Mouse (Mus musculus): ENCODE measurements around the gene Polr1b.

Polr1b gene

DNA sequence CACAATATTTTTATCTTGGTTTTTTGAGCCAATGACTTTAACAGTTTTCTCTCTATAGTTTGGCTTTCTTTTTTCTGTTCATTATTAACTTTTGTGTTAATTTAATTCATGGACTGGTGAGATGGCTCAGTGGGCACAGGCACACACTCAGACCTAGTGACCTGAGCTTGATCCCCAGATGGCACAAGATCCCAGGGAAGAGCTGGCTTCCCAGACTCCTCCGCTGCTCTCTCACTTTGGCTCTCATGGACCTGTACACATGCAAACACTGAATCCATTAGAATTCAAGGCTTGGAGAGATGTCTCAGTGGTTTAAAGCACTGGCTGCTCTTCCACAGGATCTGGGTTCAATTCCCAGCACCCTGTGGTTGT is 15.6 kb downstream of the Polr1b start:
- no peak for DNase-seq (ENCODE audit: extremely low read depth, low read depth, low spot score)

DNA sequence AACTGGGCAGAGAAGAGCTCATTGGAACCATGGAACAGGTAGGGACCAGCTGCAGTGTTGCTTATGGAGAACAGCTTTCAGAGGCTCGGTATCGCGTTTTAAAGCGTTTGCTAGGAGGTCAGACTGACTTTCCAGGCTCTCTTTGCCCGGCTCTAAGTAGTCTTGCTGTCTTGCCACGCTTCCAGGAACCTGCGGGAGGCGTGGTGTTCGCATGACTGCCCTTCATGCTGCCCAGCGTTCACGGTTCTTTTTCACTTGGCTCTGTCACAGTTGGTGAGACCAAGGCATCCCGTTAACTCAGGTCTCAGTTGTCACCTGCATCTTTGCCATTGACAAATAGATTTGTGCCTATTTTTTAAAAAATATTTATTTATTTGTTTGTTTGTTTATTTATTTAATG is 17.3 kb downstream of the Polr1b start:
- no peak for DNase-seq (ENCODE audit: extremely low read depth, low read depth, low spot score)

DNA sequence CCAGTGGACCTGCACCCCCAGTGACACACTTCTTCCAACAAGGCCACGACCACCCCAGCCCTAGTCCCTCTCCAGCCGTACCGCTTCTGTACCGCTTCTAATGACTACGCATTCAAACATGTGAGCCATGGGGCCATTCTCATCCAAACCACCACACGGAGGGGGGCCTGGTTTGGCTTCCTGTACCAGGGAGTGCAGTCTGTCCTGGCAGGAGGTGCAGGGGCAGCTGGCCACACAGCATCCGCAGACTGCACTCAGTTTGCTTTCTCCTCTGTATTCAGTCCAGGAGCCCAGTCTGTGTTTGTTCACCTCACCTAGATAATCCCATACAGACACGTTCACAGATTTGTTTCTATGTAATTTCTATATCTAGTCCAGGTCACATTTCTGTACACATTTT is 21.2 kb downstream of the Polr1b start:
- DNase-seq (ENCODE audit: extremely low read depth, low read depth, low spot score), result no peak

DNA sequence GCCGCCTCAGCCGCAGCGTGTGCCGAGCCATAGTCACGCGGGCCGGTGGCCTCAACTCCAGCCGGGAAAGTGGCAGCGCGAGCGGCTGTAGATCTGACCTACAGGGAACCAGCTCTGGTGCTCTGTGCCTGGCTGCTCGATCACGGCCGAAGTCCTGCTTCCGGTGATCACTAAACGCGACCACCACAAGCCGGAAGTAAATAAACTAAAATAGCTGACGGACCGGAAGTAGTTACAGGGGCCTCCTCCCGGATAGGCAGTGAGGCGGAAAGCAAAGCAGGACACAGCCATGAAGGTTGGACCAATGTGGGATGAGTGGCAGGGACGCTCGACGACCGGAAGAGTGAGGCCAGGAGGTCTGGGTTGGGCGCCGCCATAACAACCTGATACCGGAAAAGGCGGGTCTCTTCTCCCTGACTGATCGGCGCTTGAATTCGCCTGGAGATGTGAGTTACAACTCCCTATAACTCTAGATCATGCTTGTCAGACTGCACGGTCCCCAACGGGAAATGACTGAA is 28.7 kb downstream of the Polr1b start, which contains the start of gene Chchd5:
Gene Chchd5, plus strand, starts transcription at position 289 of the 518 bp plus-strand sequence.
- peak; percentile 70 for DNase-seq (ENCODE audit: extremely low read depth, low read depth, low spot score)

DNA sequence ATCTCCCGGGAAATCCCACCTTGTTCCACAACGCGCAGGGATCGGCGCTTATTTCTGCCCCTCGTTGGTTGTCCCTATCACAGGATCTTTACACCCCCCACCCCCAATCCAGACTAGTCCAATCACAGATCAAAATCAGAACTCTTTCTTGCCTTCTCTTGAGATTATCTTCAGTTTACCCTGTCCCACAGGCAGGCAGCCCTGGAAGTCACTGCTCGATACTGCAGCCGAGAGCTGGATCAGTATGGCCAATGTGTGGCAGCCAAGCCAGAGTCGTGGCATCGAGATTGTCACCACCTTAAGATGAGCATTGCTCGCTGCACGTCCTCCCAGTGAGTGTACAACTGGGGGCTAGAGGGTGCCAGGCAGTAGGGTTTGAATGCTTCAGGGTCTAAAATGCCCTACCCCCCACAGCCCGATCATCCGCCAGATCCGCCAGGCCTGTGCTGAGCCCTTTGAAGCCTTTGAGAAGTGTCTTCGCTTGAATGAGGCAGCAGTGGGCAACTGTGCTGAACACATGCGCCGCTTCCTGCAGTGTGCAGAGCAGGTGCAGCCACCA is 29.3 kb downstream of the Polr1b start:
- no peak for DNase-seq (ENCODE audit: extremely low read depth, low read depth, low spot score)

DNA sequence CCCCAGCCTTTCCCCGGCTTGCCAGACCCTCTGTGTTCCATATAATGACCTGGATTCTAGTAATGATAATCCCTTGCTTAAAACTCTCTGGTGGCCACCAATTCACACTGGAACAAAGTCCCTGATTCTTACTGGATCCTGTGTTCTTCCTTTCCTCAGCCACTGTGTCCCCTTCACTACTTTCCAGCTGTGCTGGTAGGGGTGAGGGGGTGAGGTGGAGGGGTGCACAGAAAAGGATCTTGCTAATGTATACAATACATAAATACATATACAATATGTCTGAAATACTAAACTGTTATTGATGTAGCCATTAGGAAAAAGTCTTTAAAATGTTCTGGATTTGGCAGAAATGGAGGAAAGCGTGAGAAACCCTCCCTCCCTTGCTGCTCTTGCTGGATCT is 30.0 kb downstream of the Polr1b start:
- no peak for DNase-seq (ENCODE audit: extremely low read depth, low read depth, low spot score)

DNA sequence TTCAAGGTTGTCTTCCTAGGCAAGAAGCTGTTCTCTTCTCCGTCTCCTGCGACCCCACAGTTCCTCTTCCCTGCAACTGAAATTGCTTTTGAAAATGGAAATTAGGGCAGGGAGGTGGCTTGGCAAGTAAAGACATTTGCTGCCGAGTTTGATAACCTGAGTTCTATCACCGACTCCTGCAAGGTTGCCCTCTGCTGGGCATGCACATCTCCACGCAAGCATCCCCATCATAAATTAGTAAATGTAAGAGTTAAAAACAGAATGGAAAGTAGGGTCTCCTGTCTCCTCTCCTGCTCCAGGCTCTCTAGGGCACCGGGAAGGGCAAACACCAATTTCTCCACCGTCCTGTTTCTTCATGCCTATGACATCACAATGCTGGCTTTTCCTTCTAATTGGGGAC is 31.4 kb downstream of the Polr1b start:
- no peak for DNase-seq (ENCODE audit: extremely low read depth, low read depth, low spot score)

DNA sequence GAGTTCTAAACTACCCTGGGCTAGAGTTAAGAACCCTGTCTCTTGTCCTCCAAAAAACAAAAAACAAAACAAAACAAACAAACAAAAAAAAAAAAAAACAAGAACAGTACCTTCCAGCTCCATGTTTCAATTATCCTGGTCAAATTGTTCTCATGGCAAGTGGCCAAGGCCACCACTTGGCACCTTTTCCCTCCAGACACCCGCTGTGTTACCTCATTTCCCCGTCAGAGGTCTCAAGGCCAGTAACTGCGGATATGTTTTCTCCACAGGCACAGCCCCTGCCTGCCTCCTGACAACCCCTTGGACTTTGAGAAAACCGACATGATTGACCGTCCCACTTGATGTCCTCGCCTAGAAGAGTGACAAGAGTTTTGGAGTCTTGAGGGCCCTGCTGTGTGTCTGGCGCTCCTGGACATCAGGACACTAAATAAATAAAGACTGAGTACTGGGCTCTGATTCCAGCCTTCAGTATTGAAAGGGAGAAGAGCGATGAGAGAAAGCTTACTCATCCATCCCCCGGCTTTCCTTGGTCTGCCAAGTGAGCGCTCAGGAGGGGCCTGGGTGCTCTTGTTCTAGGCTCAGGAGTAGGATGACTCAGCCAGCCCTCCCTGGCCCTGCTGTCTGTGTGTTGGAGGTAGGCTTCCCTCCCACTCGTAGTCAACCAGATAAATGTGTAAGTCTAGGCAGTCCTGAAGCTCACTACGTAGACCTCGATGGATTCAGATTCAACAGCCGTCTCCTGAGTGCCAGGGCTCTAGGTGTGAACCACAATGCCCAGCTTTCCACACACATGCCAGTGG is 32.4 kb downstream of the Polr1b start:
- no peak for DNase-seq (ENCODE audit: extremely low read depth, low read depth, low spot score)

DNA sequence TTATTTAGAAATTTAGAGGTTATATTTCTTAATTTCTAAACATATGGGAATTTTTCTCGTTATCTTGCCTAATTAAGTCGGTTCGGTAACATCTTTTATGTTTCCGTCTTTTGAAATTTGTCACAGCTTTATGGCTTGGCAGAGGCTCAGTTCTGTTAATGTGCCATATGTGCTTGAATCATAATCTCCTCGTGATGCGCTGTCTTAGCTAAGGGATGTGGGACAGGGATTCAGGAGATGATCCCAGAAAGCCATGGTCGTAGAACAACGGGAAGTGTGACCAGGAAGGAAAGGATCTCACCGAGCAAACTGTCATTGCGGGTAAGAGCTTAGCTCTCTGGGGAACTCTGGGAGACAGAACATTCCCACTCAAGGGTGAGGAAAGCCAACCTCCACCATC is 39.1 kb downstream of the Polr1b start:
- no peak for DNase-seq (ENCODE audit: extremely low read depth, low read depth, low spot score)

DNA sequence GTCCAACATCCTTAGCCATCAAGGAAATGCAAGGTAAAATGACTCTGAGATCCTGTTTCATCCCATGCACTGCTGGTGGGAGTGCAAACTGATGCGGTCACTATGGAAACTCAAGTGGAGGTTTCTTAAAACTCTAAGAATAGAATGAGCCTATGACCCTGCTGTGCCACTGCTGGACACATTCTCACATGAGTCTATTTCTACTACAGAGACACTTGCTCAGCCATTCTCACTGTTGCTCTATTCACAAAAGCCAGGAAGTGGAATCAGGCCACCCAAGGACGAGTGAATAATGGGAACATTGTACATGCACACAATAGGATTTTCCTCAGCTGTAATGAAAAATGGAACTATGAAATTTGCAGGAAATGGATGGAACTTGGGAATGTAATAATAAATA is 48.0 kb downstream of the Polr1b start:
- DNase-seq (ENCODE audit: extremely low read depth, low read depth, low spot score), result no peak

DNA sequence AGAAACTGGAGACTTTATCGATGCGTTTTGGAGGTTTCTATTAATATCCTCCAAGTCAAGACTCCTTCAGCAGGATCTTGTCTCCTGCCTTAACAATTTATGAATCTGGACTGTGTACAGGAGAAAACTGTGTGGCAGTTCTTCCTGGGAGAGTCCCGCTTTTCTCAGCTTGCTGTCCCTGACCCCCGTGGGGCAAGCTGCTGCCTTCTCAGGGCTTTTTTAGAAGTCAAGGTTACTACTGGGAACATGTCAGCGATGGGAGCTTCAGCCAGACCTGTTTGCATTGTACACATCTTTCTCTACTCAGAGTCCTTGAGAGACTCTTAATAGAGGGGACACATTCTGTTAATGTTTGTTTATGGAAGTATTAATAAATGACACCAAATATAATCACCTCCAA is 49.6 kb downstream of the Polr1b start:
- no peak for DNase-seq (ENCODE audit: extremely low read depth, low read depth, low spot score)

DNA sequence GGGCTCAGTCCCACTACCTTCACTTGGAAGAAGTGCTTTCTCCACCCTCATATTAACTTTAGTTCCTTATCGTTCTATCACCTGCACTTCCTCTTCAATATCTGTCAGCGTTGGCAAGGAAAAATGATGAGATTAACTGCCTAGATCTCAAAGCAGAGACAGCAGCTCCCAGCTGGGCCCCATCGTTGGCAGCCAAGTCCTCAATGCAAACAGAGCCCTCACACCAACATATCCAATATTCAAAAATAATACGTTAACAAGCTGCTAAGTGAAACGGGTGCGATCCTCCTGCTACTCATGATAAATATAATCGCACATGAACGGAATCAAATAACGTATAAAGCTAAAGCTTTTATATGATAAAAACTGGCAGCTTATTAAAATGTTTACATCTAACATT is 50.3 kb downstream of the Polr1b start:
- DNase-seq (ENCODE audit: extremely low read depth, low read depth, low spot score), result no peak

DNA sequence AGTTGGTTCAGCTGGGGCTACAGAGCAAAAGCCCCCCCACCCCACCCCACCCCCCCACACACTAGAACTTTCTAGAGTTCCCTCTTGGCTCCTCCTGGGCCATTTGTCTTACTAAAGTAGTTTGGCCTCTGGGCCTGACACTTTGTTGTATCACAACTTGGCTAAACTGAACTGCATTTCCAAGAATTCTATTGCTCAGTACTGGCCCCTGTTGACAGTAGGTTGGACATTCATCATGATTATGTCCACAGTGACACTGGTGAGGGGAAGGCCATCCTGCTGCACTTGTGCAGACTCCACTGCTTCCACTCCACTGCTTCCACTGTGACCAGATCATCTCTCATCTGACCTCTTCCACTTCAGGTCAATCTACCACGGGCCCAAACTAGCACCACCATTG is 52.0 kb downstream of the Polr1b start:
- no peak for DNase-seq (ENCODE audit: extremely low read depth, low read depth, low spot score)

DNA sequence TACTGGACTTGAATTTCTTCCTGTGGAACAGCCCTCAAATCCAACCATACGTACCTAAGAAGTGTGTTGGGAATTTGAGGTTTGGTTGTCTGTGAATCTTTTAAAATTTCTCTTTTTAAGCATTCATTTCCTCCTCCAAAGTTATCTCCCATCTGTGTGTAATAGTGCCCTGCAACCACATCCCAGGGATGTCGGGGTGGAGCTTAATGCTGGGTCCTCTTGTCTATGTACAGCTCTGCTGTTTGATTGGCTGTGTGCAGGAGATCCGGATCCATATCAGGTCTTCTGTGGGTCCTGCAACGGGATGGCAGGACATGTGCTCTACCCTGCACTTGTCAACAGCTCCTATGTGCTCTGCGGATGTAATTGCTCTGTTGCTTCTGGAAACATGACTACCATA is 64.0 kb downstream of the Polr1b start:
- DNase-seq (ENCODE audit: extremely low read depth, low read depth, low spot score), result no peak

DNA sequence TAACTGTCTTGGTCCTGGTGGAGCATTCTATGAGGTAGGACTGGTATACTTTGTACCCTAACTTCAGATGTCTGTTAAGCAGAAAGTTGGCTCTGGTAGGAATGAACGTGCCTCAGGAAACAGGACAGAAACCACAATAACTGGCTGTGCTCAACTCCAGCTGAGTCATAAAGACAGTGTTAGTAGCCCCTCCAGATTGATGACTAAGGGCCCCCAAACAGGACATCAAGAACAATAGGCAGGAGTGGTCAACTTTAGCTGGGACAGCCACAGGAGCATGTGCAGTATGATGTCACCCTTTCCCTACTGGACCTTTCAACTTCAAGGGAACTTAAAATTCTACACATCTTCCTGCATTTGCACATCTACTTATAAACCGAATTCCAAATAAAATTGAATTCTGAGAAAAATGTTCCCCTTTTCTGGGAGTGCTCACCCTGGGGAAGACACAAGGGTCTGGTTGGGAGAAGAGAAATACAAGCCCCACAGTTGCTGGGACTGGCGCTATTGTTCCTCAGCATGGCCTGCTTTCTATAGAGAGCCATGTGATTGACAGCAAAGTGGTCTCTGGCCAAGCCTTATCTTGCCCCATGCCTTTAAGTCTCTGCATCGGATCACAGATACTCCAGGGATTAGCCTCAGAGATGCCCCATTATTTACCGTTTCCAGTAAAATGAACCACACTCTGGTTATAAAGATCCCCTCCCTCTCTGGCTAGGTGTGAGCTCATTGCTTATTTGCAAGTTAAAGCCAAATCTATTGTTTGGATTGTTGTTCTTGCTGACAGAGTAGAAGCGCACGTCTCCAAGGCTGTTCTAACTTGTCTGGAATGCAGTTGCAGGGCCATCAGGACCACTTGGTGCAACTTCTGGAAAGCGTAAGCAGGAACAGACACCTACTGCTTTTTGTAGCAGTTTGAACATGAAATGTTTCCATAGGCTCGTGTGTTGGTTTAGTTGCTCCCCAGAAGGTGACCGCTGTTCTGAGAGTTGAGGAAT is 66.0 kb downstream of the Polr1b start:
- DNase-seq (ENCODE audit: extremely low read depth, low read depth, low spot score), result no peak

DNA sequence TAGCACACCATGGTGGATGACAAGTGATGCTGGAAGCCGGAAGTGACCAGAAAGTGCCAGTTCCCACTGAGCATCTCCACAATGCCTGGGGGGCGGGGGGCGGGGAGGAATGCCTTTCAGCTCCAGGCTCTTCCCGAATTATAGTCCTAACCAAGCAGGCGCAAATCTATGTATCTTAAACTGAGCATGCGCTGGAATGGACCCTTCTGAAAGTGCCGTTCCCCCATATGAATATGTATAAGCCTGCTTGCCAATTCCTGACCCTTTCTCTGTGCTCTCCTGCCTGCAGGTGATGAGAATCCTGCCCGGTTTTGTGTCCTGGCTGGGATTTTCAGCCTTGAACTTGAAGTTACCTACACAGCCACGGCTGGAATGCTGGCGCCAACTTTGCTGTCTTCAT is 72.6 kb downstream of the Polr1b start:
- no peak for DNase-seq (ENCODE audit: extremely low read depth, low read depth, low spot score)

DNA sequence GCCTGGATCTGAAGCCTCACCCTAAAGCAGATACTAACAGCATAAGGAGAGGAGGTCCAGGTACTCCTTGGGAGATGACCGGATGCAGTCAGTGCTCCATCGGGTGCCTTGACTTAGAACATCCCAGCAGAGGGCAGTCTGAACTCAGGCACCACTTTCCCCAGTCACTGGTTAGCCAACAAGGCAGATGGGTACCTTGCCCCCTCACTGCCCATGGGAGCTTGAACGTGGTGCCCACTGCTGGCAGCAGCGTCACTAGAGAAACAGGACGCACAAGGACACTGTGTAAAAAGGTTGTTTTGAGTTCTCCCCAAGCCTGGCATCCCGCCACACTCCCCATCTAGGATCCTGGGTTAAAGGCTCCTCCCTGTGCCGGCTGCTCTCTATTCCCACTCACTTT is 73.7 kb downstream of the Polr1b start:
- no peak for DNase-seq (ENCODE audit: extremely low read depth, low read depth, low spot score)

DNA sequence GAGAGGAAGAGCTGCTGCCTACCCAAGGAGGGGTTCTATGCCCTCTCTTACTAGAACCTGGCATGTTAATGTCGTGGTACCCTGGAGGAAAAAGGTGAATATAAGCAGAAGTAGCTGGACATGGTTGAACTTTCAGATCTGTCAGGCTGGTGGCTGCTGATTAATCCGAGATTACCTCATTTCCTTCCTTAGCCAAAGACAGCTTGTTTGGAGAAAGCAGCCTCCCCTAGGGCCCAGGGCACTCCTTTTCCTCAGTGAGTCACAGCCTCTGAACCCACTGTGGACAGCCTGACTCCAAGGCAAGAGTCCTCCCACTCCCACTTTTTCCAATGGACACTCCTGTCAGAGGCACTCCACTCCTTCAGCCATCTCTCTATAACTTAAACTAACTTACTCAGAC is 74.8 kb downstream of the Polr1b start:
- no peak for DNase-seq (ENCODE audit: extremely low read depth, low read depth, low spot score)

All from fat pad, adult 2 months (tissue).